Mouse (Mus musculus): ENCODE results near the gene Prdx1. TPM values are rescaled to one million over a fixed set of nuclear protein-coding genes. Genes with fewer than 3 reads are reported as not detected.

Prdx1 gene
- polyA plus RNA-seq, 1 experiment = 99.5 TPM

GRCm38 (mm10) chr4:116683957-116684356 is 1.4 kb upstream of the Prdx1 start:
- no peak for DNase-seq
- Histone ChIP-seq H3K27ac (ENCODE audit: control insufficient read depth, insufficient read depth, low read length) (no peak overlapping the region), H3K27me3 (ENCODE audit: control insufficient read depth, insufficient read depth, low read length) (no peaks in the 10 kb centered on the region), H3K36me3 (ENCODE audit: control insufficient read depth, insufficient read depth, low read length) (peaks cover 2% of the 10 kb centered on the region; the same call in 1 of the 2 replicates), H3K4me1 (replicated peaks; ENCODE audit: control insufficient read depth, insufficient read depth, low read length) (0 out of 2 replicates have a peak, but pooled peaks cover 3% of the 10 kb centered on the region), H3K4me3 (ENCODE audit: control insufficient read depth, insufficient read depth, low read length) (no peak overlapping the region)
- no peak for TF ChIP-seq POLR2A (IDR thresholded peaks at IDR 0.05; ENCODE audit: control insufficient read depth, extremely low read depth, insufficient read depth, low read length, poor library complexity)
- no peak for TF ChIP-seq CTCF (IDR thresholded peaks at IDR 0.05; ENCODE audit: borderline replicate concordance, control insufficient read depth, extremely low read depth, insufficient read depth, low read length, poor library complexity)
- WGBS = 89% methylated on average over 4 of the region's 4 CpGs

- H3K27ac ChIP-seq (ENCODE audit: control insufficient read depth, insufficient read depth, low read length) = no peak overlapping the region
- H3K4me3 ChIP-seq (ENCODE audit: control insufficient read depth, insufficient read depth, low read length) = no peak overlapping the region
- 0 out of 2 replicates have a peak, but pooled peaks cover 3% of the 10 kb centered on the region for H3K4me1 ChIP-seq (replicated peaks; ENCODE audit: control insufficient read depth, insufficient read depth, low read length)
- no peak for DNase-seq
- no peaks in the 10 kb centered on the region for H3K27me3 ChIP-seq (ENCODE audit: control insufficient read depth, insufficient read depth, low read length)
- H3K36me3 ChIP-seq (ENCODE audit: control insufficient read depth, insufficient read depth, low read length) = peaks cover 8% of the 10 kb centered on the region
- WGBS = 75% methylated on average over 2 of the region's 2 CpGs
- no peak for TF ChIP-seq CTCF (IDR thresholded peaks at IDR 0.05; ENCODE audit: borderline replicate concordance, control insufficient read depth, extremely low read depth, insufficient read depth, low read length, poor library complexity)
- no peak for TF ChIP-seq POLR2A (IDR thresholded peaks at IDR 0.05; ENCODE audit: control insufficient read depth, extremely low read depth, insufficient read depth, low read length, poor library complexity)
Measured at GRCm38 (mm10) chr4:116684665-116685064, 679 bp upstream of the Prdx1 start.

- no peak for DNase-seq
- WGBS = 45% methylated on average over 1 of the region's 1 CpGs
- H3K4me3 ChIP-seq (ENCODE audit: control insufficient read depth, insufficient read depth, low read length) = no peak overlapping the region
Measured at GRCm38 (mm10) chr4:116687041-116687440, 1.7 kb downstream of the Prdx1 start.

GRCm38 (mm10) chr4:116689309-116689876 is 4.0 kb downstream of the Prdx1 start:
- WGBS = 90% methylated on average over 4 of the region's 4 CpGs

More at GRCm38 (mm10) chr4:116687041-116687440, 1.7 kb downstream of the Prdx1 start:
- Histone ChIP-seq H3K36me3 (ENCODE audit: control insufficient read depth, insufficient read depth, low read length) (peaks cover 27% of the 10 kb centered on the region), H3K27me3 (ENCODE audit: control insufficient read depth, insufficient read depth, low read length) (no peaks in the 10 kb centered on the region), H3K4me1 (replicated peaks; ENCODE audit: control insufficient read depth, insufficient read depth, low read length) (0 out of 2 replicates have a peak, but pooled peaks cover 3% of the 10 kb centered on the region), H3K27ac (ENCODE audit: control insufficient read depth, insufficient read depth, low read length) (no peak overlapping the region)
- TF ChIP-seq CTCF (IDR thresholded peaks at IDR 0.05; ENCODE audit: borderline replicate concordance, control insufficient read depth, extremely low read depth, insufficient read depth, low read length, poor library complexity) = no peak
- TF ChIP-seq POLR2A (IDR thresholded peaks at IDR 0.05; ENCODE audit: control insufficient read depth, extremely low read depth, insufficient read depth, low read length, poor library complexity) = no peak

GRCm38 (mm10) chr4:116692146-116692545 is 6.8 kb downstream of the Prdx1 start:
- TF ChIP-seq POLR2A (IDR thresholded peaks at IDR 0.05; ENCODE audit: control insufficient read depth, extremely low read depth, insufficient read depth, low read length, poor library complexity) = no peak
- TF ChIP-seq CTCF (IDR thresholded peaks at IDR 0.05; ENCODE audit: borderline replicate concordance, control insufficient read depth, extremely low read depth, insufficient read depth, low read length, poor library complexity) = no peak
- Histone ChIP-seq H3K4me3 (ENCODE audit: control insufficient read depth, insufficient read depth, low read length) (no peak overlapping the region), H3K27me3 (ENCODE audit: control insufficient read depth, insufficient read depth, low read length) (no peaks in the 10 kb centered on the region), H3K27ac (ENCODE audit: control insufficient read depth, insufficient read depth, low read length) (no peak overlapping the region), H3K4me1 (replicated peaks; ENCODE audit: control insufficient read depth, insufficient read depth, low read length) (no peaks in the 10 kb centered on the region), H3K36me3 (ENCODE audit: control insufficient read depth, insufficient read depth, low read length) (peaks cover 74% of the 10 kb centered on the region)
- DNase-seq = no peak
- WGBS = 96% methylated on average over 2 of the region's 2 CpGs

More at GRCm38 (mm10) chr4:116689309-116689876, 4.0 kb downstream of the Prdx1 start:
- Histone ChIP-seq H3K27me3 (ENCODE audit: control insufficient read depth, insufficient read depth, low read length) (no peaks in the 10 kb centered on the region), H3K36me3 (ENCODE audit: control insufficient read depth, insufficient read depth, low read length) (peaks cover 50% of the 10 kb centered on the region), H3K27ac (ENCODE audit: control insufficient read depth, insufficient read depth, low read length) (no peak overlapping the region), H3K4me1 (replicated peaks; ENCODE audit: control insufficient read depth, insufficient read depth, low read length) (0 out of 2 replicates have a peak, but pooled peaks cover 3% of the 10 kb centered on the region), H3K4me3 (ENCODE audit: control insufficient read depth, insufficient read depth, low read length) (no peak overlapping the region)
- no peak for DNase-seq
- TF ChIP-seq CTCF (IDR thresholded peaks at IDR 0.05; ENCODE audit: borderline replicate concordance, control insufficient read depth, extremely low read depth, insufficient read depth, low read length, poor library complexity) = no peak
- no peak for TF ChIP-seq POLR2A (IDR thresholded peaks at IDR 0.05; ENCODE audit: control insufficient read depth, extremely low read depth, insufficient read depth, low read length, poor library complexity)

- WGBS = 96% methylated on average over 2 of the region's 2 CpGs
- Histone ChIP-seq H3K4me3 (ENCODE audit: control insufficient read depth, insufficient read depth, low read length) (no peak overlapping the region), H3K27ac (ENCODE audit: control insufficient read depth, insufficient read depth, low read length) (no peak overlapping the region), H3K27me3 (ENCODE audit: control insufficient read depth, insufficient read depth, low read length) (no peaks in the 10 kb centered on the region), H3K4me1 (replicated peaks; ENCODE audit: control insufficient read depth, insufficient read depth, low read length) (no peaks in the 10 kb centered on the region), H3K36me3 (ENCODE audit: control insufficient read depth, insufficient read depth, low read length) (peaks cover 86% of the 10 kb centered on the region)
- TF ChIP-seq CTCF (IDR thresholded peaks at IDR 0.05; ENCODE audit: borderline replicate concordance, control insufficient read depth, extremely low read depth, insufficient read depth, low read length, poor library complexity) (no peak), POLR2A (IDR thresholded peaks at IDR 0.05; ENCODE audit: control insufficient read depth, extremely low read depth, insufficient read depth, low read length, poor library complexity) (no peak)
- no peak for DNase-seq
Measured at GRCm38 (mm10) chr4:116693785-116694184, 8.4 kb downstream of the Prdx1 start.

All from thymus, adult 2 months (tissue).